Mouse (Mus musculus) intestine, embryonic 15.5 days (tissue): ENCODE results near the gene Atpif1. TPM values are rescaled to one million over a fixed set of nuclear protein-coding genes. Genes with fewer than 3 reads are reported as not detected.
"Not testable (repeated sequence)": the region's sequence is repeated elsewhere in the genome, so short reads cannot be mapped to it uniquely, and the experiment has no call there.

Experiments
- ATAC-seq: fragments of 200-750 bp; cut with Nextera tagmentation; 2 replicates; pipeline ENCODE4 v1.8.0; 2017; ENCODE audit warnings: moderate TSS enrichment, moderate library complexity
- H3K27ac ChIP-seq: fragments of 300-500 bp; sonication (generic); 2 replicates; pipeline ENCODE4 v1.5.1; 2015; ENCODE audit warnings: mild to moderate bottlenecking, inconsistent platforms
- H3K27me3 ChIP-seq: fragments of 300-500 bp; sonication (generic); replicated peaks from 2 replicates; pipeline ENCODE4 v1.6.1; 2015; ENCODE audit warnings: inconsistent platforms
- H3K36me3 ChIP-seq: fragments of 300-500 bp; sonication (generic); 2 replicates; pipeline ENCODE4 v1.6.1; 2015; ENCODE audit warnings: inconsistent platforms
- H3K4me1 ChIP-seq: fragments of 300-500 bp; sonication (generic); replicated peaks from 2 replicates; pipeline ENCODE4 v1.6.1; 2015; ENCODE audit warnings: inconsistent platforms
- H3K4me2 ChIP-seq: fragments of 300-500 bp; sonication (generic); replicated peaks from 2 replicates; pipeline ENCODE4 v1.6.1; 2015; ENCODE audit warnings: mild to moderate bottlenecking, inconsistent platforms
- H3K4me3 ChIP-seq: fragments of 300-500 bp; sonication (generic); replicated peaks from 2 replicates; pipeline ENCODE4 v1.5.1; 2015; ENCODE audit warnings: inconsistent platforms
- H3K9ac ChIP-seq: fragments of 300-500 bp; sonication (generic); 2 replicates; pipeline ENCODE4 v1.6.1; 2015; ENCODE audit warnings: inconsistent platforms
- H3K9me3 ChIP-seq: fragments of 300-500 bp; sonication (generic); 2 replicates; pipeline ENCODE4 v1.6.1; 2016; ENCODE audit warnings: inconsistent platforms
- WGBS: fragments of 180-500 bp; shearing (Covaris S2); methylation state at CpG from one replicate; pipeline ENCODE4 v1.1.7; 2015; 5-methylcytosine and 5-hydroxymethylcytosine counted together
- polyA plus RNA-seq: library from polyadenylated mRNA; unstranded; fragments of >200 nt; fragmentation: Nextera tagmentation; extraction: Ambion mirVana; gene quantifications from 2 replicates; pipeline ENCODE4 v1.2.1, GENCODE M21; 2015

Atpif1 gene
- 1,295 and 1,316 TPM in 2 replicates for polyA plus RNA-seq

DNA sequence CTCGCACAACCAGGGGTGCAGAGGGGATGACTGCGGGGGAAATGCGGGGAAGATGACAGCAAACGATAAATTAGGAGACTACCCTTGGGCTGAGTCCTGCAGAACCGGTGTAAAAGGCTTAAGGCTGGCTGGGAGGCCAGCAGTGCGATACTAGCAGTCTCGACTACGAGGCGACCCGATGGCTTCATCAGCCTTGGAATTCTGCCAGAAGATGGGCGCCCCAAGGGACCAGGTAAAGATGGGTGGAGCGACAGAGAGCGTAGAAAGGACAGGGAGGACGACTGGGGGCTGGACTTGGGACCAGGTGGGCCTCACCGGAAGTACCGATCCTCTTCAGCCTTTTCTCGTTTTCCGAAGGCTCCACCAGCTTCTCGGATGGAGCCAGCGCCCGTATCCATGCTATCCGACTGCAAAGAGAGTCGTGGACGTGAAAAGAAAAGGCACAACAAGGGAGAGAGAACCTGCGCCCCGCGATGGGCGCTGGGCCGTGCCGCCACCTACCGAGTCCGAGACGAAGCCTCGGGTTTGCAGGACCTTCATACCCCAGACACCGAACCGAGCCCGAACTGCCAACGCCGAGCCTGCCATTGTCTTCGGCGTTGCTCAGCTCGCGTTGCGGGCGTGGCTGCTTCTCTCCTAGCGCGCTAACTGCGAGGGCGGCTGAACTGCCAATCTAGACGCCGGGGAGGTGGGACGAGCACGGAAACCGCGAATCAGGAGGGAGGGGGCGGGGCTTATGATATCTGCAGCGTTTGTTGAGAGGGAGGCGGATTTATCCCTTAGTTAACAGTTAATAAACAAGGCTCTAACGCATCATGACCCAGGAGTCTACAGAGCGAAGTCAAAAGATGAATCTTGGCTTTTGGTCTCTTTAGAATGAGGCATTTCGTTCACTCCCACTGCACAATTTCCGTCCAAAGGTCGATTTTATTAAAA lies at the start of gene Atpif1:
Atpif1 (minus strand) TSS at position 679 of the 936 bp plus-strand sequence.
- under 1% methylated on average over 63 of the region's 63 CpGs for WGBS
- peak; percentile 90 for ATAC-seq
- H3K27ac ChIP-seq, result peak within 1 kb of the TSS; percentile 99
- H3K4me1 ChIP-seq, result peaks cover 12% of the 10 kb centered on the region
- H3K4me3 ChIP-seq, result peak within 1 kb of the TSS; percentile 75
- peak within 1 kb of the TSS; percentile 68 for H3K4me2 ChIP-seq
- peak within 1 kb of the TSS; percentile 89 for H3K9ac ChIP-seq
- H3K9me3 ChIP-seq, result no peaks in the 10 kb centered on the region
- no peaks in the 10 kb centered on the region for H3K27me3 ChIP-seq
- H3K36me3 ChIP-seq, result peaks cover 13% of the 10 kb centered on the region

DNA sequence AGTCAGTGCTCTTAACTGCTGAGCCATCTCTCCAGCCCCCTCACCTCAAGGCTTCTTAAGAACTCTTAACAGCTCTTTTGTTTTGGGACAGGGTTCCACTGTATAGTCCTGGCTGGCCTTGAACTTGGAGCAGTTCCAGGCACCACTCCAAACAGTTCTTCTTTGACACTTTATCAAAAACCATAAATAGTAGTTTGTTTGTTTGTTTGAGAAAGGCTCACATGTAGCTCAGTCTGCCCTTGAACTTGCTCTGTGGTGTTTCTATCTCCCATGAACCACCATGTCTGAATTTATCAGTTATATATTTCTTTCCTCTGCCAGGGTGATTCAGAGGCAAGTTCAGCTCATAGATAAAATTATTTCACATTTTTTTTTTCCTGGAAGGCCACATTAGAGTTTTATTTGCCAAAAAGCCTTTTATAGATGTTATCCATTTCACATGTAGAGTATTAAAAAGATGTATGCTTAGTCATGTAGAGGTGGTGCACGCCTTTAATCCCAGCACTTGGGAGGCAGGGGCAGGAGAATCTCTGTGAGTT lies 41.4 kb upstream of the Atpif1 start:
- no peaks in the 10 kb centered on the region for H3K9me3 ChIP-seq
- H3K36me3 ChIP-seq, result no peaks in the 10 kb centered on the region
- no peak for ATAC-seq
- H3K4me1 ChIP-seq, result peaks cover 6% of the 10 kb centered on the region
- H3K27me3 ChIP-seq, result no peaks in the 10 kb centered on the region
- WGBS, result 88% methylated on average over 1 of the region's 1 CpGs
- H3K27ac ChIP-seq, result no peak overlapping the region
- H3K4me2 ChIP-seq, result no peak overlapping the region
- H3K4me3 ChIP-seq, result no peak overlapping the region
- no peak overlapping the region for H3K9ac ChIP-seq

DNA sequence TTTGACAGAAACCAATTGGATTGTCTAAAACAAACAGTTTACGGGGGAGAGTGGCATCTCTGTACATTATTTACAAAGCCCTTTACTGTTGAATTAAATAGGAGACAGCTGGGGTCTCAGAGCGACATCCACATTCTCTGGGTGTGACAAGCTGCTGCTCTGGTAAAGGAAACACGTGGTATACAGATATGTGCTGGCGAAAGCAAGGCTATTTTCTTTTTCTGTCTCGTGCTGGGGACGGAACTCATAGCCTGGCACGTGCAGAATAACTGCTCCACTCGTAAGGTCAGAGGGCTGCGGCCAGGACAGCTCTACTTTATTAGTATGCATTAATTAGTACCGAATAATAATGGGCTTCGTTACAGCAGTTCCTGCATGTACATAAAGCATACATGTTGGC lies 39.9 kb upstream of the Atpif1 start:
- H3K4me3 ChIP-seq, result no peak overlapping the region
- no peak overlapping the region for H3K4me2 ChIP-seq
- 0 out of 2 replicates have a peak overlapping the region, but pooled peaks have one; percentile 6 for H3K27ac ChIP-seq
- H3K27me3 ChIP-seq, result no peaks in the 10 kb centered on the region
- H3K36me3 ChIP-seq, result no peaks in the 10 kb centered on the region
- H3K9ac ChIP-seq, result no peak overlapping the region
- H3K9me3 ChIP-seq, result no peaks in the 10 kb centered on the region
- WGBS, result 37% methylated on average over 11 of the region's 11 CpGs
- ATAC-seq, result peak; percentile 43; the same call in 1 of the 2 replicates
- H3K4me1 ChIP-seq, result peaks cover 6% of the 10 kb centered on the region

DNA sequence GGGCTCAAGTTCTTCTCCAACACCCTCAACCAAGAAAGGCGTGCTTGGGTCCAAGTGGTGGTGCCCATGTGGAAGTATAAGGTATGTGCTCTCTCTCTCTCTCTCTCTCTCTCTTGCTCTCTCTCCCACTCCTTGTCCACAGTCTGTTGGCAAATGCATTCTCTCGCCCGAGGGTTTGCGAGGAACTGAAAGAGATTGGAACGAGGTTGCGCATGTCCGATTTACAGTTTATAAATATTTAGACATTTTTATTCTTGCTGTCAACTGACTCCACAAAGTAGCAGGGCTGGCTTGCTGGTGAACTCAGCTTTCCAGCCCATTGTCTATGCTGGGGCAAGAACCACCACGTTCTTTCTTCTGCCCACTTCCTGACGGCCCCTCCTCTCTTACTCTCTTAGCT lies 37.7 kb upstream of the Atpif1 start:
- H3K4me2 ChIP-seq, result peak overlapping the region; percentile 15; the same call in 1 of the 2 replicates
- peak overlapping the region; percentile 69 for H3K27ac ChIP-seq
- no peak for ATAC-seq
- no peaks in the 10 kb centered on the region for H3K9me3 ChIP-seq
- H3K4me1 ChIP-seq, result peaks cover 6% of the 10 kb centered on the region
- no peak overlapping the region for H3K9ac ChIP-seq
- WGBS, result 30% methylated on average over 9 of the region's 9 CpGs
- no peaks in the 10 kb centered on the region for H3K36me3 ChIP-seq
- no peak overlapping the region for H3K4me3 ChIP-seq
- H3K27me3 ChIP-seq, result no peaks in the 10 kb centered on the region

DNA sequence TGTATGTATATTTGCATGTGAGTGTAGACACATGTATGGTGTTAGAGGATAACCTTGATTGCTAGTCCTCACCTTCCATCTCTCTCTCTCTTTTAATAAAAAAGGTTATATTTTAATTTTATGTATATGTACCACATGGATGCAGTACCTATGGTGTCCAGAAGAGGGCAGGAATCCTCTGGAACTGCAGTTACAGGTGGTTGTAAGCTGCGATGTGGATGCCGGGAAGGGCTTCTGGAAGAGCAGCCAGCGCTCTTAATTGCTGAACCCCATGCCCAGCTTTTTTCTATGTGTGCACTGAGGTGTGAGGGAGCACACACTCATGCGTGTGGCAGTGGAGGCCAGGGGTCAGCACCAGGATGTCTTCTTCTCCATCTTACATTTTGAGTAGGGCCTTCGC lies 35.7 kb upstream of the Atpif1 start:
- Histone ChIP-seq H3K4me2 (no peak overlapping the region), H3K9ac (no peak overlapping the region), H3K9me3 (no peaks in the 10 kb centered on the region), H3K4me1 (peaks cover 13% of the 10 kb centered on the region), H3K27me3 (no peaks in the 10 kb centered on the region), H3K27ac (no peak overlapping the region), H3K4me3 (no peak overlapping the region), H3K36me3 (no peaks in the 10 kb centered on the region)
- 88% methylated on average over 5 of the region's 5 CpGs for WGBS
- no peak for ATAC-seq

DNA sequence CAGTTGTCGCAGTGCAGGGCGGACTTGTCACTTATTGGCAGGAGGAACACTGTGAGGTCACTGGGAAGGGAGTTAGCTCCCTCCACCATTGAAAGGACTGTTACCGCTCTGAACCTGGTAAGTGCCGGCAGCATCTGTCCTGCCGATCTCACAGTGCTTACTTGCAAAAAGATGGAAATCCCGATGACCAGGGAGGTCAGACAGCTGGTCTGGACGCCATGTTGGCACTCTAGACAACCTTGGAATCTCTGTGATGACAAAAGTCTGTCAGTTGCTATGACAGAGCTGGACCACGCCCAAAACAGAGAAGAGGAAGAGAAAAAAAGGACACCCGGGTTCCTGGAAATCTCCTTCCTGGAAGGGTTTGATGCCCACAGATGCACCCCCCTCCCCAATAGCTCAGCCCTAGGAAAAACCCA lies 33.9 kb upstream of the Atpif1 start:
- Histone ChIP-seq H3K36me3 (no peaks in the 10 kb centered on the region), H3K27me3 (no peaks in the 10 kb centered on the region), H3K4me3 (no peak overlapping the region), H3K9ac (no peak overlapping the region), H3K4me1 (peaks cover 19% of the 10 kb centered on the region), H3K27ac (no peak overlapping the region), H3K4me2 (no peak overlapping the region), H3K9me3 (no peaks in the 10 kb centered on the region)
- WGBS, result 63% methylated on average over 9 of the region's 9 CpGs
- ATAC-seq, result no peak

DNA sequence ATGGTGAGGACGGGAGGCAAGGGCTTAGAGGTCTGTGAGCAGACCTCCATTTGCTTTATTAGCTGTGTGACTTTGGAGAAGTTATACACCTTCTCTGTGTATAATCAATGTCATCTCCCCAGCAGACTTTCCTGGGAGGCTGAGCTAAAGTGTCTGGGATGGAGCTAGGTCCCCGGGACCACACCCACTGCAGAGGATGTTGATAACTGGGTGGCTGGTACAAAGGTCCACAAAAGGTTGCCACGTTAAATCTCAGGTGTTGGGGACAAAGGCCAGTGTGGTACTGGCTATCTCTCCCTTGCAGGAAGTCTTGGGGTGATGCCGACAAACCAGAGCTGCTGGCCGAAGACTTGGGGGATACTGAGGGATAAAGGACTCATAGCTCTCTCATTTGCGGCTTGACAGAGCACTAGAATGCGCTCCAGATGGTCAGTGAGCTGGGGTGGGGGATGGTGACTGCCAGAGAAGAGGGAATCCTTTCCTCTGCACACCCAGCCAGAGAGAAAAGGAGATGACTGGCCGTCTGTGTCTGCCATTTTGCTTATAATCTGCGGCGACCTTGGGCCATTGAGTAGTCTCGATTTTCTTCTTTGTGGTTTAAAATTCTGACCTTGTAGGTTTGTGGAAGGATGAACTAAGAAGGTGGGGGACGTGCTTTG lies 31.8 kb upstream of the Atpif1 start:
- ATAC-seq, result peak; percentile 52; the same call in 1 of the 2 replicates
- H3K27me3 ChIP-seq, result no peaks in the 10 kb centered on the region
- 68% methylated on average over 12 of the region's 12 CpGs for WGBS
- peaks cover 13% of the 10 kb centered on the region; the same call in 1 of the 2 replicates for H3K4me1 ChIP-seq
- H3K27ac ChIP-seq, result no peak overlapping the region
- no peaks in the 10 kb centered on the region for H3K9me3 ChIP-seq
- H3K9ac ChIP-seq, result no peak overlapping the region
- H3K36me3 ChIP-seq, result no peaks in the 10 kb centered on the region
- H3K4me2 ChIP-seq, result no peak overlapping the region
- no peak overlapping the region for H3K4me3 ChIP-seq

DNA sequence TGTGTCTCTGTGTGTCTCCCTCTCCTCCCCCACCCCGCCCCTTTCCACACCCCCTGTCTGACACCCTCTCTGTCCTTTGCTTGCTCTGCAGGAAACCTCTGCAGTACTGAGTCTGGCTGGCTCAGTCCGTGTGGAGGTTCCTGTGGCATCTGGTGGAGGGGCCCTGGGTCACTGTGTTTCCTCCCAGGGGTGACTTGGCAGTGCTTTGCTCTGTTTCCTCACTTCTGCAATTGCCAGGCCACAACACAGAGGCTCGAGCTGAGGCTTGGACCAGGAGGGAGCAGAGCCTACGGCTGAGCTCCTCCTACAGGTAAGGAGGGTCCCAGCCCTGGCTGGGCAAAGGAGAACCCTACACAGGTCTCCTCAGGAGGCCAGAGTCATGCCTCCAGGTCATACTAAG lies 30.5 kb upstream of the Atpif1 start, which contains the start of gene Ptafr:
Ptafr (plus strand) TSS at position 103 of the 400 bp plus-strand sequence.
- Histone ChIP-seq H3K4me3 (no peak within 1 kb of the TSS), H3K27me3 (no peaks in the 10 kb centered on the region), H3K9me3 (no peaks in the 10 kb centered on the region), H3K9ac (no peak within 1 kb of the TSS), H3K4me2 (peak within 1 kb of the TSS; percentile 11; the same call in 1 of the 2 replicates), H3K4me1 (peaks cover 13% of the 10 kb centered on the region; the same call in 1 of the 2 replicates), H3K36me3 (no peaks in the 10 kb centered on the region), H3K27ac (no peak within 1 kb of the TSS)
- peak; percentile 55 for ATAC-seq
- 34% methylated on average over 4 of the region's 4 CpGs for WGBS

DNA sequence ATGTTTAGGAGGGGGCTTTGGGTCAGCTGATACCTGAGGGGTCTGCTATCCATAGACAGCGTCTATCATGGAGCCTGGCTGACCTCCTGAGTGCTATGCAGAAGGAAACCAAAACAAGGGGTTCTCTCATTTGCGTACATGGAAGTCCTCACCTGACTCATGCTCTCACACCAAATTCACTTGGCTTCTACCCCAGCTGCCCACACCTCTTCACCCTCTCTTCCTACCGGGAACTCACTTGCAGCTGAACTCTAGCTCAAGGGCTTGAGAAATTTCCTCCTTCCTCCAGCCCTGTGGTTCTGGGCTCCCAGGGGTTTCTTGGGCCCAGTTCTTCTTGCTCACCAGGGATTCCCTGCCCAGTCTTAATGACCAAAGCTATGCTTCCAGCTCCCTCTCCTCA lies 29.8 kb upstream of the Atpif1 start:
- Histone ChIP-seq H3K4me3 (no peak overlapping the region), H3K9ac (no peak overlapping the region), H3K36me3 (no peaks in the 10 kb centered on the region), H3K4me1 (peaks cover 13% of the 10 kb centered on the region; the same call in 1 of the 2 replicates), H3K27ac (no peak overlapping the region), H3K27me3 (no peaks in the 10 kb centered on the region), H3K4me2 (peak overlapping the region; percentile 11; the same call in 1 of the 2 replicates), H3K9me3 (no peaks in the 10 kb centered on the region)
- no peak for ATAC-seq
- 71% methylated on average over 3 of the region's 3 CpGs for WGBS

DNA sequence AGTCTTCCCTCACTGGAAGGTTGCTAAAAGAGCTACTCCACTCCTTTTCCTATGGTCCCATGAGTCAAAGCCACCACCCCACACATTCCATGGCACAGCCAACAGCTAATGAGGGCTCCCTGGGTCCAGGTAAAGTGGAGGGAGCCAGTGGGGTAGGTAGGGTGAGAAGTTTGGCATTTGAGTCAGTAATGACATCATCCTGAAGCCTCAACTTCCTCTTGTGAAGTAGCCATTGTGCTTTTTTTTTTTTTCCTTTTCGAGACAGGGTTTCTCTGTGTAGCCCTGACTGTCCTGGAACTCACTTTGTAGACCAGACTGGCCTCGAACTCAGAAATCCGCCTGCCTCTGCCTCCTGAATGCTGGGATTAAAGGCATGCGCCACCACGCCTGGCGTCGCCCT lies 22.1 kb upstream of the Atpif1 start:
- H3K27me3 ChIP-seq, H3K4me1 ChIP-seq, H3K9me3 ChIP-seq, H3K27ac ChIP-seq, H3K4me2 ChIP-seq, H3K4me3 ChIP-seq, ATAC-seq, H3K9ac ChIP-seq: not testable (repeated sequence)
- 88% methylated on average over 7 of the region's 7 CpGs for WGBS
- H3K36me3 ChIP-seq, result peaks cover 25% of the 10 kb centered on the region

DNA sequence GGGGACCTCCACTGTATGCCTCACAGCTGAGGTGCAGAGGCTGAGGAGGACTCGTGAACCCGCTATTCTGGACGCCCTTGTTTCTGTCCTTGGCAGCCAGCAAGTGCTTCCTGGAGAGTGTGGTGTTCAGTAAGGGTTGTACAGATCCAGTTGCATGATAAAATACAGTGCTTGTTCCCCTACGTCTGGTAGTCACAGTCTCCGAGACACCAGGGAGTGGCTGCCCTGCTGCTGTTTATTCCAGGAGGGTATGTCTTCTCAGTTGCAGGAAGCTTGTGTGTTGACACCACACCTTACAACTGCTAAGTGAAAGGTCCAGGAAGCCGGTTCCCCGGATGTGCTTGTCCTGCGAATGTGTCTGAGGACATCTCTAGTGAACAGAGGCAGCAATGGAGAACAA lies 21.2 kb upstream of the Atpif1 start:
- no peaks in the 10 kb centered on the region for H3K27me3 ChIP-seq
- H3K4me1 ChIP-seq, result no peaks in the 10 kb centered on the region
- no peak overlapping the region for H3K27ac ChIP-seq
- ATAC-seq, result no peak
- H3K36me3 ChIP-seq, result peaks cover 31% of the 10 kb centered on the region
- WGBS, result 72% methylated on average over 8 of the region's 8 CpGs
- H3K9me3 ChIP-seq, result no peaks in the 10 kb centered on the region
- H3K4me3 ChIP-seq, result no peak overlapping the region
- no peak overlapping the region for H3K4me2 ChIP-seq
- H3K9ac ChIP-seq, result no peak overlapping the region

DNA sequence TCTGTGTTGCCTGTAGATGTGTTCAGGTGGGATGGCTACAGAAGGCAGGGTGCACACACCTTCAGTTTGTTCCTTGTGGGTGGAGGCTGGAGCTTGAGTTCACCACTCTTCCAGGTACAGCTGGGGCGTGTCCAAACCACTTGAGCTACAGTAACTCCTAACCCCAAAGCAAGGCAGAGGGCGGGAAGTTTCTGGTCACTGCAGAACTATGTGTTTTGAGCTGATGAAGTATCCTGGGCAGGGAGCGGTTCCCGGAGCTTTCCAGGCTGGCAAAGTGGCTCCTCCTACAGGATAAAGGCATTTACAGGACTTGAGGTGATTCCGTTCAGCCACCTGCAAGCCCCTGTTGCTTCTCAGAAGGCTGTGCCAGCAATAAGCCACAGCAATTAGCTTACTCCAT lies 20.8 kb upstream of the Atpif1 start:
- Histone ChIP-seq H3K27me3 (no peaks in the 10 kb centered on the region), H3K4me3 (no peak overlapping the region), H3K9ac (no peak overlapping the region), H3K4me2 (no peak overlapping the region), H3K9me3 (no peaks in the 10 kb centered on the region), H3K27ac (no peak overlapping the region), H3K36me3 (peaks cover 35% of the 10 kb centered on the region), H3K4me1 (no peaks in the 10 kb centered on the region)
- no peak for ATAC-seq
- WGBS, result 70% methylated on average over 5 of the region's 5 CpGs
